Mouse (Mus musculus) heart, postnatal 4 days (tissue): ENCODE measurements around the gene Btg2. TPM values are rescaled to one million over a fixed set of nuclear protein-coding genes. Genes with fewer than 3 reads are reported as not detected.

ENCODE experiments used
- DNase-seq: peaks from one replicate; pipeline ENCODE4 v3.0.0; 2021
- total RNA-seq, 2 experiments: library from RNA; stranded (reverse); gene quantifications; 2 replicates each; pipeline ENCODE4 v1.2.3; 2021

The Btg2 gene
- total RNA-seq, 2 experiments from 2014 or later: 27.5 to 36.2 TPM

DNA sequence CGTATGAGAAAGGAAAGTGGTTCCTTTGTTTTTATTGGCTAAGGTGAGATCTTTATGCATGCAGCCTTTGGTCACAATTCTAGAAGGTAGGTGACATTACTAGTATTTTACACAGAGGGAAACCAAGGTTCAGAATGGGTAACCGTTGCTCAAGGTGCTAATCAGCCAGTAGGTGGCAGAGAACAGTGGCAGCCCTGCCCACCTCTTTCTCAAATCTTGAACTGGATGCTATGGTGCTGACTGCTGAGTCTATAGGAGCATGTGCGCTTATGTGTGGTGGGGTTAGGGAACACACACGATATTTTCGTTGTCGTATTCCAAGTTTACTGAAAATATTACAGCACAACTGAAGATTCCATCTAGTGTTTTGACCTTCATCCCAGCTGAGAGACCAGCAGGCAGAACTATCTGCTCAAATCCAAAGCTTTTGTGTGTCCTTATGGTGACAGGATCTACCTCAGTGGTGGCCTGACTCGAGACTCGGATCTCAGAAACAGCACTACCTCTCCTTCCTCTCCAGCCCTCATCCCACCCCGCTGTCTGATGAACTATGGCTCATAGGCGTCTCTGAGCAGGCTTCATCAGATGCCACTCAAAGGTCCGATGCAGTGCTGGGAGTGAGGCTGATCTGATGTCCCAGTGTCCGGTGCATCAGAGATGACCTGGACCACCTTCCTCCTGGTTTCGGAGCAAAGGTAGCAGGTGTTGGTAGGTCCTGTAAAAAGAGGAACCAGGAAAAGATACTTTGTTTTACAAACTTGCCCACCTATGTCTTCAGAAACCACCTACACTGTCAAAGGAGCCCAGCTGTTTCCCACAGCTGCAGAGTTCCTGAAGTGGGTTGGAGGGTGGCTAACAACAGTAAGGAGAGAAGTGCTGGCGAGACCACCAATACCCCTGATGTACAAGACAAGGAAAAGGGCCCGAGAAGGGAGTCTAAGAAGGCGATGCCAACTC is 18.9 kb downstream of the Btg2 start:
- no peak for DNase-seq

GRCm38 (mm10) chr1:134058870-134059269 is 20.1 kb downstream of the Btg2 start:
- DNase-seq: no peak

- no peak for DNase-seq
These were observed 21.2 kb downstream of the Btg2 start for GRCm38 (mm10) chr1:134057736-134058135.

GRCm38 (mm10) chr1:134056285-134056684 is 22.6 kb downstream of the Btg2 start:
- DNase-seq: no peak

DNA sequence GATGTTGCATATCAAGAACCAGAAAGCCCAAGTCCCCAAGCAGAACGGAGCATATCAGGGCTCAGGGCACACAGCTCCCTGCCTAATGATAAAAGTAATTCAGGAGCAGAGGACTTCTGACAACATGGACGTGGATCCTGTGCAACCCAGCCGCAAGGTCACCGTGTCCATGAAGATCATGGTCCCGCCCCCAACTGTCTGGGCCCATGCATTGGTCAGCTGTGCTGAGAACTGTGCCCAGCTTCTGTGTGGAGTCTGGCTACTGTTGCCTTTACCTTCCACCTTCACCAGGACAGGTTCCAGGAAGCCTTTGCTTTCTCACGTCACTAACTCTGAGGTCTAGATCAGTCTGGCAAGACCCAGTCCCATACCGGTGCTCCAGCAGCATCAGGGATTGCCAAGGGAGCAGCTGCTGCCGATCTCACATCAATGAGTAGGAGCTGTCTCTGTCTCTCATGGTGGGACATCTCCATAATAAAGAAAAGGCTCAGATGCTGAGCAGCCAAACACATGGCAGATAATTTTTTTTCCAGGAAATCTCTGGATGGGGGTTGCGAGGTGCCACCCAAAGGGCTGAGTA is 23.2 kb downstream of the Btg2 start:
- DNase-seq: no peak

- DNase-seq: no peak
These were observed 23.9 kb downstream of the Btg2 start for GRCm38 (mm10) chr1:134055058-134055457.

- DNase-seq: peak; percentile 93
These were observed 25.7 kb downstream of the Btg2 start for GRCm38 (mm10) chr1:134053207-134053606.

- no peak for DNase-seq
These were observed 29.4 kb downstream of the Btg2 start for GRCm38 (mm10) chr1:134049542-134049941.

DNA sequence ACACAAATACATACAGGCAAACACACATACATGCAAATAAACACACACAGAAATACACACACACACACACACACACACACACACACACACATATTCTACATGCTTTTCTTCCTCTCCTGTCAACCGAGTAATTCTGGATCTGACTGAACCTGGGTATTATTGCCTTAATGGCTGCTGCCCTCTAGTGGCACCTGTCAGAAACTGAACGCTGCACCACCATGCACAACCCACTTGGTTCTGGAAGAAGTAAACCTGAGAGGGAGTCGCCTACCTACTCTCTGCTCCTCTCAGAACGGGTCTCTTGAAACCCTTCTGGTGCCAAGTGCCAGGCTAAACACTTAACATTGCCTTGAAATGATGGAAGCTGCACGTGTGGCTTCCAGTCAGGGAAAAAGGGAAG is 30.2 kb downstream of the Btg2 start:
- DNase-seq: peak; percentile 83

DNA sequence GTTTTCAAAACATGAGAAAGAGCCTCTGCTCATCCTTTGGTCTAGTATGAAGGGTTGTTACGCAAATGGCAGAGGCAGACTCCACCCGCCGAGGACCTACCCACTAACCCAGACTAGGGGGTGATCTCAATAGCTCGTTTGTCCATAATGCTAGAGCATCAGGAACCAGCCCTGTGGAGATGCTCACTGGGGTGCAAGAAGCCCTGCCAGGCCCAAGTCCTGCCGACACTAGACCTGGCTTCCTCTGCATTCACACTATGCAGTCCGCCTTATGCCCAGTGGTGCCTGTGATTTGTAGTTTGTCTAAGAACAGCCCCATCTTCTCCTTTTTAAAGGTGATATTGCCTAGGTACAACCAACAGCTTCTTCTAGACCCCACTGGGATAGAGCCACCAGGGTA is 31.5 kb downstream of the Btg2 start:
- DNase-seq: no peak

- DNase-seq: no peak
These were observed 32.5 kb downstream of the Btg2 start for GRCm38 (mm10) chr1:134046387-134046786.

DNA sequence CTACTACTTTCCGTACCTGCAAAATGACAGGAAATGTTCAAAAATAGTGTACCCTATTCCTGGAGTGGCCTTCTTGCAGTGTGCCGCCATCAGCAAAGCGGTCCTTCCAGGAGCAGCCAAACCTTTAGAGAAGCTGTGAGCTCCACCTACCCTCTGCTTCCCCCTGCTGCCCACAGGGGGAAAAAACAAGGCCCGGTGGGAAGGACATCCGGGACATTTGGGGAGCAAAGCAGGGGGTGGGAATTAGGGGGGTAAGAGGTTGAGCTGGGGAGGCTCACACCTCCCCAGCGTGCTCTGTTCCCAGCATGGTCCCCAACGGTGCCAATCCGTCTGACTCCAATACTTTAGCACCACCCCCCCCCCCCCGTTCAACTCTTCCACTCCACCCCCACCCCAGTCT is 32.9 kb downstream of the Btg2 start:
- DNase-seq: peak; percentile 89

DNA sequence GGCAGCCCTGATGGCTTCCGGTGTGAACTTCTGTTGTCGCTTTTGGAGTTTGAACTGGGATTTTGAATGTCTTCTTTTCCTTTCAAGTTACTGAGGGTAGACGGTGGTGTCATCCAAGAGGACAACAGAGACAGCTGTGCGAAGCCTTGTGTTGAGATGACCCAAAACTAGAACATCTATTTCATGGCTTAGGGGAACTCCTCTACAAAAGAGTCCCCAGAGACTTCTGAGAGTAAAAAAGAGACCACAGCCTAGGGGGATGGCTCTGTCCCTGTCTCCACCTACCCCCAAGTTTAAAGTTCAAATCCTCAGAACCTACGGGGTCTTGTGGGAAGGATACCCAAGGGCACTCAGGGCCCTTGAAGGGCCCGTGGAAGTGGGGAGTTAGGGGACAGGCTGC is 34.1 kb downstream of the Btg2 start:
- no peak for DNase-seq

DNA sequence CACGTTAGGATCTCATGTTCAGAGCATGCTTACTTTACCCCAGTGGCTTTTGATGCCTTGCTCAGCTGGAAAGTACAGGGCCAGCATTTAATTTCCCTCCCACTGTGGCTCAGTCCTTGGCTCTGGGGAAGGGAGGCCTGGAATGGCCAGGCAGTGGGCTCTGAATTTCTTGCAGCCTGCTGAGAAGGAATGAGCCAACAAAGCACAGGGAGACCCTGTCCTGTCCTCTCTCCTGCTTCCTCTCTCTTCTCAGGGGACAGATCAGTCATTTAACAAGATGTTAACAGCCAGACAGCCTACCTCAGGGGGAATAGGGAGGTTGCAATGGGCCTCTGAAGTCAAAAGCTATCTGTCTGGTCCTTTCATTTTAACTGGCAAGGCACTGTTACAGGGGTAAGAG is 36.6 kb downstream of the Btg2 start:
- no peak for DNase-seq

- DNase-seq: no peak
These were observed 37.0 kb downstream of the Btg2 start for GRCm38 (mm10) chr1:134041900-134042299.

GRCm38 (mm10) chr1:134039361-134039760 is 39.6 kb downstream of the Btg2 start:
- DNase-seq: no peak

DNA sequence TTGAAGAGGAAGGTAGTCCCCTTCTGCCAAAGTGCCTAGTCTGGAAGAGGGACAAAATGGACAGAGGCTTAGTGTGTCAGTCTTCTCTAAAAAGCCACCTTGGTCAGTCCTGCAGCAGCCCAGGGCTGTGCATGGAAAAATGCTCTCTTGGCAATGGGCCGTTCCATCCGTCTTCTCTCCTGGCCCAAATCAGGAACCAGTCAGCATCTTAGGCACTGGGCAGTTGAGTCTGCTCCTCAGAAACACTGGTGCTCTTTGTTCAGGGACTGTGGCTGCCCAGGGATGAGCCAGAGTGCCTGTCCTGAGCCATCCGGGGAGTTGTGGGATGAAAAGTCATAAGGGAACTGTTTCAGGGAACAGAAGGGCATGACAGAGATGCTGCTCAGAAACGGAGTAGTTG is 40.6 kb downstream of the Btg2 start:
- no peak for DNase-seq

GRCm38 (mm10) chr1:134037172-134037571 is 41.7 kb downstream of the Btg2 start, which contains the start of gene Fmod:
Fmod (plus strand) TSS chr1:134037254.
- DNase-seq: peak; percentile 35

GRCm38 (mm10) chr1:134036492-134036891 is 42.4 kb downstream of the Btg2 start:
- DNase-seq: no peak

- DNase-seq: peak; percentile 48
These were observed 50.6 kb downstream of the Btg2 start for GRCm38 (mm10) chr1:134028161-134028846.

DNA sequence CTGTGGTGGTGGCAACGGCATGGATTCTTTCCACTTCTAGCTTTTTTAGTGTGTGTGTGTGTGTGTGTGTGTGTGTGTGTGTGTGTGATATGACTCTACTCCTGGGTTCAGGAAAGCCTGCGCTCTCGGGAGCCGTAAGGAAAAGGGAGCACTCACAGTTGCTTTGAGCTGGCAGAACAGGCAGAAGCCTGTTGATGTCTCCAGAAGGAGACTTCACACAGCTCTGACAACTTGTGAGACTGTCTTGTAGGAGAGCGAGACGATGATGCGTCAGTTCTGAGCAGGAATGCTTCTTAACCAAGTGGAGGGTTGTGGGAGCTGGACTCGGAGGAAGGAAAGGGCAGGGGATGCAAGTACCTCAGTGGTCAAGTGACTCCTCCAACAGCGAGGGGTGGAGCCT is 52.2 kb downstream of the Btg2 start:
- DNase-seq: no peak

DNA sequence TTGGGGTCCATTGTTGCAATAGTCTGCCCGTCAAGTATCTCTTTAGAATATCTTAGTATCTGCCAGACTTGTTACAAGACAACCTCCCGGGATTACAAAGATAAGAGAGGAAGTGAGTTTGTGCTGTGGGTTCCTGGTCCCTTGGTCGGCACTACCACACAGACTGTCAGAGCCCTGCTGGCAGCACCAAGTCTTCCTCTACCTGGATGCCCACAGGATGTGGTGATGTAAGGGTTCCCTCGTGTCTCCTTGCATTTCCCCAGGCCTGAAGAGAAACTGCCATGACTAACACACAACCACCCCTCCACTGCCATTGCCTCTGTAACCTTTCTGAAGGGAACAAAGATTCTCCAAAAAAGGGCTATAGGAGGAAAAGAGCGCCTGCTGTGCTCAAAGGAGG is 52.9 kb downstream of the Btg2 start:
- no peak for DNase-seq
